Mouse (Mus musculus): Measurements from ENCODE around the gene Apol7e. TPM values are rescaled to one million over a fixed set of nuclear protein-coding genes. Genes with fewer than 3 reads are reported as not detected.

Gene Apol7e
- polyA plus RNA-seq, 1 experiment, result 0.54 TPM

DNA sequence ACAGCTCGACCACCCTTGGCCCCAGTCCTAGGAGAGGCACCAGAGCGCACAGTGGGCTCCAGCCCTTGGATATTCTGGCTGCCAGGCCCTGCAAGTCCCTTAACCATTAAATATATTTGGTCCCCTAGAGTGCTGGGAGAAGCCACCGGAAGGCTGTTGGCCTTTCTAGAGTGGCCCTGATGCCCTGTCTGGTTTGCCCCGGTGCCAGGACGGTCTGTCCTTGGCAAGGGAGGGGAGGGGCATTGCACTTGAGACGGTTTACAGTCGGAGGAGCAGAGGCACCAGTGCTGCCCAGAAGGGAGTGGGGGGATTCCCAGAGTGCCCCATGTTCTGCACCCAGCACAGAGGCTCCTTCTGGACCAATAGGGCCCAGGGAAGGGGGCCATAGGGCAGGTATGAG, 62.4 kb downstream of the Apol7e start:
- Histone ChIP-seq H3K36me3 (ENCODE audit: control insufficient read depth, insufficient read depth, low read length, poor library complexity, severe bottlenecking) (peaks cover 34% of the 10 kb centered on the region), H3K4me3 (ENCODE audit: low read depth, low read length) (no peak overlapping the region), H3K9me3 (replicated peaks; ENCODE audit: control insufficient read depth, insufficient read depth, low read length, poor library complexity, severe bottlenecking) (no peaks in the 10 kb centered on the region), H3K4me1 (ENCODE audit: control insufficient read depth, insufficient read depth, low read length) (no peaks in the 10 kb centered on the region), H3K27ac (ENCODE audit: insufficient read depth, low read length) (no peak overlapping the region), H3K9ac (ENCODE audit: low read depth, poor library complexity, severe bottlenecking) (no peak overlapping the region), H3K27me3 (ENCODE audit: control insufficient read depth, insufficient read depth, low read length, poor library complexity, severe bottlenecking) (no peaks in the 10 kb centered on the region)
- TF ChIP-seq EP300 (IDR thresholded peaks at IDR 0.05; ENCODE audit: insufficient read depth, low read depth, low read length), result no peak
- TF ChIP-seq POLR2A (IDR thresholded peaks at IDR 0.05; ENCODE audit: insufficient read depth, low read length), result no peak
- no peak for TF ChIP-seq CTCF (IDR thresholded peaks at IDR 0.05; ENCODE audit: low read depth, low read length)

DNA sequence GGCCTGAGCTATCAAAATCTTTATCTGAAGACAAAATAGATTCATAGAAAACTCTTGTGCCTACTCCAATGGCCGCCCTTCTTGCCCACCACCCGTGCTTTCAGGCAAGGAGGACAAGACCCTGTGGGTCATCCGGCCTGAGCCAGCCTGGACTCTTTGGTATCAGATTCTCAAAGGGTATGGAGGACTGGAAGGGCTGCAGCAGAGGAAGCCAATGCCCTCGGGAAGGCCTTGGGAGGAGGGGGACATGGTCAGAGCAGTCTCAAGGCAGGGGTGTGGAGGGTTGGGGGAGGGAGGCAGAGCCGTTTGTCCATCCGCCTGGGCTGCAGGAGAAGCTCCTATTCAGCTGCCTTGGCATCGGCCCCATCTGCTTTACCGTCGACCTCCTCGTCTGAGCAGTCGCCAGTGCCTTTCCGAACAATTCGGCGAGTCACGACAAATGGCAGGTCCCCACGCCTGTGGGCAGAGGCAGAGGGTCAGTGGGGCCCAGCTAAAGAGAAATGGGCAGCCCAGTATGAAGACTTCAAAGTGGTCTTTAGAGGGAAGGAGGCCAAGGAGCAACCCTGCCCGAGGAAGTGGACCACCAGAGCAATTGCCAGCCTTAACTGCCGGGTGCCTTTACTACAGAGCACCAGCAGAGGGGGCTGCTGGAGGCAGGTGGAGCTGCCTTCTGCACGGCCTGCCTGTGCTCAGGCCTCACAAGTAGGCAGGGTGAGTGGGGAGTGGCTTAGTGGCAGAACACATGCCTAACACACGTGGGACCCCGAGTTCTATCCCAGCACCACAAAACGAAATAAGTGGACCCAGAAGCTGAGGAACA, 63.1 kb downstream of the Apol7e start:
- Histone ChIP-seq H3K36me3 (ENCODE audit: control insufficient read depth, insufficient read depth, low read length, poor library complexity, severe bottlenecking) (peaks cover 41% of the 10 kb centered on the region), H3K9ac (ENCODE audit: low read depth, poor library complexity, severe bottlenecking) (no peak overlapping the region), H3K4me3 (ENCODE audit: low read depth, low read length) (no peak overlapping the region), H3K9me3 (replicated peaks; ENCODE audit: control insufficient read depth, insufficient read depth, low read length, poor library complexity, severe bottlenecking) (no peaks in the 10 kb centered on the region), H3K27me3 (ENCODE audit: control insufficient read depth, insufficient read depth, low read length, poor library complexity, severe bottlenecking) (no peaks in the 10 kb centered on the region), H3K4me1 (ENCODE audit: control insufficient read depth, insufficient read depth, low read length) (no peaks in the 10 kb centered on the region), H3K27ac (ENCODE audit: insufficient read depth, low read length) (no peak overlapping the region)
- TF ChIP-seq EP300 (IDR thresholded peaks at IDR 0.05; ENCODE audit: insufficient read depth, low read depth, low read length) (no peak), POLR2A (IDR thresholded peaks at IDR 0.05; ENCODE audit: insufficient read depth, low read length) (no peak), CTCF (IDR thresholded peaks at IDR 0.05; ENCODE audit: low read depth, low read length) (peak; percentile 94)

DNA sequence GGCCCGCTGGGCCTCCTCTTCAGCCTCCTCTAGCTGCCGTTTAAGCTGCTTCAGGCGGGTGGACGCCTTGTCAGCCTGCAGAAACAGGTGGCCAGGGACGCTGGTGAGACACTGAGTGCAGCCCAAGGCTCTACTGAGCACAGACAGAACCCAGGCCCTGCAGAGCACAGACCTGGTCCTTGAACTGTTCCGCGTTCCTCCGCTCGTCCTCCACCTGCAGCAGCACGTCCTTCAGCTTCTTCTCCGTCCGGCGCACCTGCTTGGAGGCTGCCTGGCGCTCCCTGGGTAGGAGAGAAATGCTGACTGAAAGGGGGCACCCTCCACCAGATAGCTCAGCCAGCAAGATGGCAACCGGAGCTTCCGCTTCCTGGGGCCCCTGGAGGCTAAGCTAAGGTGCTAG, 64.4 kb downstream of the Apol7e start:
- H3K9ac ChIP-seq (ENCODE audit: low read depth, poor library complexity, severe bottlenecking), result no peak overlapping the region
- H3K9me3 ChIP-seq (replicated peaks; ENCODE audit: control insufficient read depth, insufficient read depth, low read length, poor library complexity, severe bottlenecking), result no peaks in the 10 kb centered on the region
- H3K4me3 ChIP-seq (ENCODE audit: low read depth, low read length), result no peak overlapping the region
- peaks cover 54% of the 10 kb centered on the region for H3K36me3 ChIP-seq (ENCODE audit: control insufficient read depth, insufficient read depth, low read length, poor library complexity, severe bottlenecking)
- no peak overlapping the region for H3K27ac ChIP-seq (ENCODE audit: insufficient read depth, low read length)
- H3K4me1 ChIP-seq (ENCODE audit: control insufficient read depth, insufficient read depth, low read length), result no peaks in the 10 kb centered on the region
- no peaks in the 10 kb centered on the region for H3K27me3 ChIP-seq (ENCODE audit: control insufficient read depth, insufficient read depth, low read length, poor library complexity, severe bottlenecking)
- TF ChIP-seq POLR2A (IDR thresholded peaks at IDR 0.05; ENCODE audit: insufficient read depth, low read length) (no peak), EP300 (IDR thresholded peaks at IDR 0.05; ENCODE audit: insufficient read depth, low read depth, low read length) (no peak), CTCF (IDR thresholded peaks at IDR 0.05; ENCODE audit: low read depth, low read length) (no peak)

DNA sequence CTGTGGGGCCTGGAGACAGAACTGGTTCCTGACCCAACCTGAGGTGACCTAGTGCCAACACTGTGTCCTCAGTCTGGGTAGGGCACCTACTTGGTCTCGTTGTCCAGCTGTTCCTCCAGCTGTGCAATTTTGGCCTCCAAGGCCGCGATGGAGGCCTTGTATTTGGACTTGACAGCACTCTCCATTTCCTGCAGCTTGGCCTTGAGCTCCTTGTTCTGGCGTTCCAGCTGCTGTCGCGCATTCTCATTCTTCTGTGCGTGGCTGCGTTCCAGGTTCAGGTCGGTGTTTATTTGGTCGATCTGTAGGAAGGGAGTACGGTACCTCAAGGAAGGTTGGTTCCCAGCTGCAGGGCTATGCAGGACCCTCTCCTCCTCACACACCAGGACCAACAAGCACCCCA, 65.0 kb downstream of the Apol7e start:
- Histone ChIP-seq H3K27ac (ENCODE audit: insufficient read depth, low read length) (no peak overlapping the region), H3K36me3 (ENCODE audit: control insufficient read depth, insufficient read depth, low read length, poor library complexity, severe bottlenecking) (peaks cover 60% of the 10 kb centered on the region), H3K9ac (ENCODE audit: low read depth, poor library complexity, severe bottlenecking) (no peak overlapping the region), H3K4me1 (ENCODE audit: control insufficient read depth, insufficient read depth, low read length) (no peaks in the 10 kb centered on the region), H3K9me3 (replicated peaks; ENCODE audit: control insufficient read depth, insufficient read depth, low read length, poor library complexity, severe bottlenecking) (no peaks in the 10 kb centered on the region), H3K27me3 (ENCODE audit: control insufficient read depth, insufficient read depth, low read length, poor library complexity, severe bottlenecking) (no peaks in the 10 kb centered on the region), H3K4me3 (ENCODE audit: low read depth, low read length) (no peak overlapping the region)
- no peak for TF ChIP-seq EP300 (IDR thresholded peaks at IDR 0.05; ENCODE audit: insufficient read depth, low read depth, low read length)
- TF ChIP-seq CTCF (IDR thresholded peaks at IDR 0.05; ENCODE audit: low read depth, low read length), result no peak
- TF ChIP-seq POLR2A (IDR thresholded peaks at IDR 0.05; ENCODE audit: insufficient read depth, low read length), result no peak

GRCm38 (mm10) chr15:77764391-77765006, 65.8 kb downstream of the Apol7e start:
- Histone ChIP-seq H3K27me3 (ENCODE audit: control insufficient read depth, insufficient read depth, low read length, poor library complexity, severe bottlenecking) (no peaks in the 10 kb centered on the region), H3K4me3 (ENCODE audit: low read depth, low read length) (no peak overlapping the region), H3K4me1 (ENCODE audit: control insufficient read depth, insufficient read depth, low read length) (no peaks in the 10 kb centered on the region), H3K9ac (ENCODE audit: low read depth, poor library complexity, severe bottlenecking) (no peak overlapping the region), H3K36me3 (ENCODE audit: control insufficient read depth, insufficient read depth, low read length, poor library complexity, severe bottlenecking) (peaks cover 68% of the 10 kb centered on the region), H3K9me3 (replicated peaks; ENCODE audit: control insufficient read depth, insufficient read depth, low read length, poor library complexity, severe bottlenecking) (no peaks in the 10 kb centered on the region), H3K27ac (ENCODE audit: insufficient read depth, low read length) (no peak overlapping the region)
- no peak for TF ChIP-seq POLR2A (IDR thresholded peaks at IDR 0.05; ENCODE audit: insufficient read depth, low read length)
- no peak for TF ChIP-seq EP300 (IDR thresholded peaks at IDR 0.05; ENCODE audit: insufficient read depth, low read depth, low read length)
- no peak for TF ChIP-seq CTCF (IDR thresholded peaks at IDR 0.05; ENCODE audit: low read depth, low read length)

Measured in ES-Bruce4 (cell line).